Mouse (Mus musculus) thymus, postnatal 36 days (tissue): ENCODE results near the gene Satb2.

Experiments
- DNase-seq, 2 experiments: peaks; one replicate each; pipeline ENCODE4 v3.0.0; 2022; ENCODE audit warnings: mixed read lengths in 2 of 2

The Satb2 gene

GRCm38 (mm10) chr1:56972950-56973592 lies 5.4 kb downstream of the Satb2 start:
- DNase-seq, result peak; percentile 76

DNA sequence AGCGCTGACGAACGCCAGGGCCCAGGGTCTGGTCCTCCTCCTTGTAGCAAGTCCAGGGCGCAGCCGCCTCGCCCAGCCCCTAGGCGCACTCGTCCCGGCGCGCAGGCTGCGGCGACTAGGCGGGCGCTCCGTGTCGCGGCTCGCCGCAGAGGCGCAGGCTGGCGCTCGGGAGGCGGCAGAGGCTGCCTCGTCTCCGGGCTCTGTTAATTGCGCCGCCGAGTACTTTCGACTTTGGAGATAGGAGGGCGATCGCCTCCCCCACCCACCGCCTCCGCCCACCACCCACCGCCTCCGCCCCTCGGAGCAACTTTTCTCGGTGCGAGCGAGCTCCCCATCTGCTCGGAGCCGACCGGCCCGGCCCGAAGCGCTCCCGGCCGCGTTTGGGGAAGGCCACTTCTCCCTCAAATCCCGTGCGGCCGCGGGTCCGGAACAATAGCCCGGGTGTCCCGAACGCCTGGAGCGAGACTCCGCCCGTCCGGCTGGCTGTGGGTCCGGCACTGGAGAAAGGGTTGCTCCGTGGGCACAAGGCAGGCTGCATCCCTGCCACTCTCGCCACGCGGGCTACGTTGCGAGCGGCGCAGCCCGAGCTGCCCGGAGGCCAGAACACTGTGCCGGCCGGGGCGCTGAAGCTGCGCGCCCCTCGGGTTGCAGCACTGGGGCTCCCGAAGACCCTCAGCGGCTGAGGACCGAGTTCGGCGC lies 6.0 kb downstream of the Satb2 start:
- DNase-seq, result peak in 1 of 2 experiments; percentile 25

- DNase-seq, result no peak
These were observed 6.6 kb downstream of the Satb2 start for GRCm38 (mm10) chr1:56971942-56972250.

GRCm38 (mm10) chr1:56971441-56971861 lies 7.0 kb downstream of the Satb2 start:
- DNase-seq, result no peak

GRCm38 (mm10) chr1:56970740-56971141 lies 7.7 kb downstream of the Satb2 start:
- DNase-seq, result no peak

DNA sequence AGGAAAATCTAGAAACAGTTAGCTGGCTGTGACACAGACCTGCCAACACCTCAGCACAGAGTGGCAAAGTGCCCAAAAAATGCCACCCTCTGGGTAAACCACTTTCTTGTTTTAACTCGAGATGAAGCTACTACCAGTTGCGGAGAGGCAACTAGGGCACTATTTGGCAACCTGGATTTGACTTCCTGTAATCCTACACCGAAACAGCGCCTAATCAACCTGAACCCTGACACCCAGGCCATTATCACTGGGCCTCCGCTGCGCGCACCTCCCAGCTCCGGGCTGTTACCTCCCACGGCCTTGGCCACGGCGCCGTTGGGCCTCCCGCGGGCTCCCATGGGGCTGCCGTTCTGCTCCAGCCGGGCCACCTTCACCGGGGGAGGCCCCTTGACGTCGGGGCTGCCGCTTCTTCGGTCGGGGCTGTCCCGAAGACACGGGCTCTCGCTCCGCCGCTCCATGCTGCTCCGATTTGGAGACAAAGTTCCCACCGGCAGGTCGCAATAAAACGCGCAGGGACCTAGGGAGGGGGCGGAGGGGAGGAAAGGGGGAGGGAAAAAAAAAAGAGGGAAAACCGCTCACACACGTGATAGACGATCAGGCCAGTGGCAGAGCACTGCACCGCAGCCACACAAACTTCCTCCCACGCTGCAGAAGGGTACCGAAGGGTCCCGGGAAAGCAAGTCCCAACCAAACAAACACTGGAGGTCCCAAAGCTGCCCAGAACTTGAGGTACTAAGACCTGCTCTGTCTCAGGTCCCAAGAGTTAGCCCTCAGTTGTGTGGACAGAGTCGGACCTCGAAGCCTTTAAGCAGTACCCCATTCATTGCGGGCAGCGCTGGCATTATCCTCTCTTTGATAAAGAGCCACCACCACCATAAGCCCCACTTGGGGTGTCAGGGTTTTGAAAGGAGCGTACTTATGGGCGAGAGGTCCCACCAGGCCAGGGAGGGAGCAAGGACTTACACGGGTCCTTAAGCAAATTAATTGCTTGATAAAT lies 8.8 kb downstream of the Satb2 start:
- no peak for DNase-seq

DNA sequence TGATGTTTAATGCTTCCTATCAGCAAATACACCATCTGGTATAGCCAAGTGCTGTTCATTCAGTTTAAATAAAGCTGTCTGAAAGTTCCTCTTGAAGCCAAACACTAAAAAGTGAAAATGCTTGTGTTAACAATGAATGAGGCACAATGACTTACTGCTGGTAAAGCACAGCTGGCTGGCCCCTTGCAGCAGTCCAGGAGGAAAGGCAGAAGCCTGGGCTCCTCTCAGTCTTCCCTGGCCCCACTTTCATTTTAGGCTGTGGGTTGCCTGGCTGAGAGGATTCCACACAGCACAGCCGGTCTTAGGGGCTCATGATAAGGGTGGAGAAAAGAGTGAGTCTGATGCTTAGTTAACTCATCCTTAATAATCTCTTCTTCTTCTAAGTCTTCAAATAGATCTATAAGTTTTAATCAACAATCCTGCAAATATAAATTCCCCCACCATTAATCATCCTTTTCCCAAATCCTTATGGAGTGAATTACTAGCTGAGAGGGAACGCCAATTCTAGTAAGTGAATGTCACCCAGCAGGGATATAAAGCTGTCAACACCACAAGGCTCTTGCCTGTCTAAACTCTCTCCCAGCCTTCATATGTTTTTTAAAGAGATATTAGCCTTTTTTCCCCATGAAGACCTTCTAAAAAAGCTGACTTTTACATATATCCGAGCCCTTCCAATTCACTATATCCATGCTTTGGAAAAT lies 12.4 kb downstream of the Satb2 start:
- DNase-seq, result no peak

GRCm38 (mm10) chr1:56964493-56964892 lies 14.0 kb downstream of the Satb2 start:
- no peak for DNase-seq

- DNase-seq, result no peak
These were observed 15.2 kb downstream of the Satb2 start for GRCm38 (mm10) chr1:56963291-56963690.

GRCm38 (mm10) chr1:56958996-56959395 lies 19.5 kb downstream of the Satb2 start:
- DNase-seq, result no peak

DNA sequence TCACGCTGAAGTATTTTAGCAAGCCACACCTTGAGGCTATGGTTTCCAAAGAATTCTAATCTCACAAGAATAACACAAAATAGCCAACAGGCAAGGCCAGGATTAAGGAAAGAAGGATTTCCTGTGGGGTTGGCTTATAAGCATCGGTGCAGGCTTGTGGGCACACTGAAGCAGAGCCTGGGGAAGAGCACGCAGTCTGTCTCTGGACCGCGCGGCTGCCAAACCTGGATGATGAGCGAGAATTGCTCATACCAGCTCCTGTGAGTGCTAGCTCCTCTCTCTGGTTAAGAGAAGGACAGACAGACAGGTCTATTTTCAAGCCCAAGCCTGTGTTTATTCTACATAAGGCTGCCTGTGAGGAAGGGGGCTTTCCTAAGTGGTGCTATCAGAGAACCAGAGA lies 20.5 kb downstream of the Satb2 start:
- no peak for DNase-seq

DNA sequence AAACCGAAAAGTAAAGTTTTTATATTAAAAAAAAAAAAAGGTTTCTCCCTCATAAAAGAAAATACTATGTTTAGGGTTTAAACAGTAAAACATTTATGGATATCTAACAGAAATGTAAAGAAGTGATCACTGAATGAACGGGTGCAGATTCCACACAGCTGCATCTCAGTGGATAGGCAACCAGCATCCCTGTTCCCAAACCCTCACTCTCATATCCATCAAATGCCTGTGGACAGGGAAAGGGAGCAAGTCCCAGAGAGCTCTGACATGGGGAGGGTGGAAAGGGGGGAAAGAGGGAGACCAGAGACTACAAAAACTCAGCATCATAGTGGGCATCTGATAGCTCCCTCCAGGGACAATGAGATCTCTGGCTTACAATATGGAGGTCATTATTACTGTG lies 21.6 kb downstream of the Satb2 start:
- no peak for DNase-seq

- no peak for DNase-seq
These were observed 22.7 kb downstream of the Satb2 start for GRCm38 (mm10) chr1:56955739-56956085.

GRCm38 (mm10) chr1:56955055-56955738 lies 23.3 kb downstream of the Satb2 start:
- no peak for DNase-seq

GRCm38 (mm10) chr1:56953538-56953937 lies 24.9 kb downstream of the Satb2 start:
- DNase-seq, result no peak

- DNase-seq, result no peak
These were observed 26.5 kb downstream of the Satb2 start for GRCm38 (mm10) chr1:56951980-56952379.

- DNase-seq, result no peak
These were observed 26.9 kb downstream of the Satb2 start for GRCm38 (mm10) chr1:56951525-56951924.

DNA sequence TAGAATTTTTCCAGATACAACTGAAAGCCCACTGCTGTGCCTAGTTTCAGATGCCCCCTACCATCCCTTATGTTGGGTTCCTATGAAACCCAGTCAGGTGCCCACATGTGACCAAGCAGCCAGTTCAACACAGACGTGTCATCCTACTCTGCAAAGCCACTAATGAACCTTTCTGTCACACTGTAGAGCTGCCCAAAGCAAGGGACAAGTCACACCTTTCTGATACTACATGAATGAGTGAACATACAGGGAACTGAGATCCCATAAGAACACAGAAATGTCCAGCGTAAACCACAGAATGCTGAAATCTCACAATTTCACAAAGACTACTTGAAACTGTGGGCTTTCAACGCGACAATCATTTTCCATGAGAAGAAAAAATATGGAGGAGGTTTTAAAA lies 39.0 kb downstream of the Satb2 start:
- DNase-seq, result no peak

- no peak for DNase-seq
These were observed 40.0 kb downstream of the Satb2 start for GRCm38 (mm10) chr1:56938432-56938831.

DNA sequence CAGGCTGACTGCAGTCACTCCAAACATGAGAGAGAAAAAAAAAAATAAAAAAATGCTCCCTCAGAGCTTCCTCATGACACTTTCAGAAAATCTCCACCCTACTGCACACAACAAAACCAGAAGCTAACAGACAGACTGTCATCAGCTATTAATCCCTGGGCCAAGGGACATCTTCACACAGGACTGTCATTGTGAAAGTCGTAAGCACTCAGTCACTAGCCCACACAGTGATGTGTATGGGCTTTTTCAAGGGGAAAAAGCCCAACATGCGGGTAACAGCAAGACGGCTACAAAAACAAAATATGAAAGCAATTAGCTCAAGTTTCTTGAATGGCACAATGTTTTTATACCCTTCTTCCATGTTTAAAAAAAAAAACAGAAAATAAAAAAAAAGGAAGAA lies 41.9 kb downstream of the Satb2 start:
- no peak for DNase-seq

DNA sequence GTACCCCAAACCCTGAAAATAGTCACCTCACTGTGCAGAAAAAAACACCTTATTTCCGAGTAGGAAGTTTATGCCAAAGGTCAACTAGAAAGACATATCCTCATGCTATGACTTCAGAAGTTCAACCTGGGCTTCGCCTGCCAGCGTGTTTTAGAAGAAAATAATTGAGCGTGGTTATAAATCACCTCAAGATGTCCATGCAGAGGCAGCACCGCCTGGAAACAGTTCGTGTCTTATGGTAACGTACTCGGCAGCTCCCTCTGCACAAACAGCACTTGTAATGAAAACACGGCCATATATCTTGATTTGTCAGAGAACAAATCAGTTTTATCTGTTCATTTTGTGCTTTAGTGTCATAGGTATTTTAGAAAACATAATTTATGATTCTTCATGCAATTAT lies 44.6 kb downstream of the Satb2 start:
- no peak for DNase-seq

- no peak for DNase-seq
These were observed 48.4 kb downstream of the Satb2 start for GRCm38 (mm10) chr1:56930096-56930495.
